Mouse (Mus musculus) forebrain, postnatal 0 days (tissue): ENCODE data around the gene Rab13. TPM values are rescaled to one million over a fixed set of nuclear protein-coding genes. Genes with fewer than 3 reads are reported as not detected.

Source experiments
- ATAC-seq: fragments of 200-750 bp; cut with Nextera tagmentation; 2 replicates; pipeline ENCODE4 v1.8.0; 2017; ENCODE audit warnings: mild to moderate bottlenecking, moderate library complexity
- DNase-seq: peaks from one replicate; pipeline ENCODE4 v3.0.0-alpha.2; 2015
- H3K27ac ChIP-seq: fragments of 300-500 bp; sonication (generic); 2 replicates; pipeline ENCODE4 v1.5.1; 2014; ENCODE audit warnings: low read depth, mild to moderate bottlenecking, antibody characterized with exemption, low read length, moderate library complexity, mixed read lengths
- H3K27me3 ChIP-seq: fragments of 300-500 bp; sonication (generic); 2 replicates; pipeline ENCODE4 v1.6.1; 2014; ENCODE audit warnings: mild to moderate bottlenecking, low read length, mixed read lengths; ENCODE audit not compliant: insufficient read depth
- H3K36me3 ChIP-seq: fragments of 300-500 bp; sonication (generic); 2 replicates; pipeline ENCODE4 v1.6.1; 2014; ENCODE audit warnings: mild to moderate bottlenecking, moderate library complexity; ENCODE audit not compliant: insufficient read depth
- H3K4me1 ChIP-seq: fragments of 300-500 bp; sonication (generic); 2 replicates; pipeline ENCODE4 v1.6.1; 2014; ENCODE audit warnings: antibody characterized with exemption; ENCODE audit not compliant: insufficient read depth
- H3K4me2 ChIP-seq: fragments of 300-500 bp; sonication (generic); 2 replicates; pipeline ENCODE4 v1.6.1; 2014; ENCODE audit warnings: low read depth, mild to moderate bottlenecking, moderate library complexity
- H3K4me3 ChIP-seq: fragments of 300-500 bp; sonication (generic); 2 replicates; pipeline ENCODE4 v1.5.1; 2014; ENCODE audit warnings: low read depth, low read length, mixed read lengths
- H3K9ac ChIP-seq: fragments of 300-500 bp; sonication (generic); 2 replicates; pipeline ENCODE4 v1.6.1; 2014; ENCODE audit warnings: mild to moderate bottlenecking
- H3K9me3 ChIP-seq: fragments of 300-500 bp; sonication (generic); 2 replicates; pipeline ENCODE4 v1.6.1; 2016; ENCODE audit warnings: low read length
- CTCF ChIP-seq: sonication (generic); IDR thresholded peaks from 2 replicates; pipeline ENCODE4 v1.5.1; 2016; ENCODE audit warnings: antibody characterized with exemption, control low read depth, low read depth
- WGBS: fragments of 180-500 bp; shearing (Covaris S2); extraction: QIAGEN DNeasy Blood & Tissue Kit; methylation state at CpG from one replicate; pipeline ENCODE4 v1.1.7; 2014; 5-methylcytosine and 5-hydroxymethylcytosine counted together
- polyA plus RNA-seq: library from polyadenylated mRNA; unstranded; fragments of >200 nt; fragmentation: Nextera tagmentation; extraction: Ambion mirVana; gene quantifications from 2 replicates; pipeline ENCODE4 v1.2.1, GENCODE M21; 2015
- total RNA-seq: library from RNA; depleted of rRNA; stranded (reverse); fragments of >200 nt; gene quantifications from 2 replicates; pipeline ENCODE4 v1.2.3, GENCODE M21; 2014

Rab13 gene
- total and polyA plus RNA-seq, 2 experiments from 2014 or later, result 9.8 to 20.1 TPM

- H3K9me3 ChIP-seq, result no peaks in the 10 kb centered on the region
- H3K36me3 ChIP-seq, result no peaks in the 10 kb centered on the region
- no peaks in the 10 kb centered on the region for H3K27me3 ChIP-seq
- H3K9ac ChIP-seq, result no peak overlapping the region
- H3K27ac ChIP-seq, result no peak overlapping the region
- no peak for TF ChIP-seq CTCF
- 0 out of 2 replicates have a peak, but pooled peaks cover 5% of the 10 kb centered on the region for H3K4me1 ChIP-seq
- no peak overlapping the region for H3K4me3 ChIP-seq
- H3K4me2 ChIP-seq, result no peak overlapping the region
- DNase-seq (no peak), ATAC-seq (no peak)
- 88% methylated on average over 10 of the region's 10 CpGs for WGBS
Observed at GRCm38 (mm10) chr3:90224331-90224730, 10.8 kb downstream of the Rab13 start.

GRCm38 (mm10) chr3:90231075-90231474 is 17.6 kb downstream of the Rab13 start:
- no peak for DNase-seq
- Histone ChIP-seq H3K4me3 (peak overlapping the region; percentile 84), H3K9ac (0 out of 2 replicates have a peak overlapping the region, but pooled peaks have one; percentile 33), H3K4me2 (peak overlapping the region; percentile 84), H3K27me3 (no peaks in the 10 kb centered on the region), H3K4me1 (peaks cover 13% of the 10 kb centered on the region), H3K9me3 (no peaks in the 10 kb centered on the region), H3K36me3 (peaks cover 18% of the 10 kb centered on the region), H3K27ac (peak overlapping the region; percentile 89)
- 13% methylated on average over 8 of the region's 8 CpGs for WGBS
- 0 out of 2 replicates have a peak, but pooled peaks have one; percentile 0 for ATAC-seq
- TF ChIP-seq CTCF, result no peak

GRCm38 (mm10) chr3:90231507-90232333 is 18.2 kb downstream of the Rab13 start, which contains the start of gene Jtb:
Gene Jtb, plus strand, starts transcription at chr3:90231597.
- H3K9me3 ChIP-seq, result no peaks in the 10 kb centered on the region
- peak within 1 kb of the TSS; percentile 83 for H3K9ac ChIP-seq
- H3K27me3 ChIP-seq, result no peaks in the 10 kb centered on the region
- peaks cover 18% of the 10 kb centered on the region for H3K36me3 ChIP-seq
- peak within 1 kb of the TSS; percentile 84 for H3K4me3 ChIP-seq
- H3K4me2 ChIP-seq, result peak within 1 kb of the TSS; percentile 84
- peak within 1 kb of the TSS; percentile 89 for H3K27ac ChIP-seq
- whole genome bisulfite sequencing, result under 1% methylated on average over 61 of the region's 61 CpGs
- peak; percentile 100 for ATAC-seq
- DNase-seq, result peak; percentile 96
- TF ChIP-seq CTCF, result no peak; the same call in 1 of the 2 replicates
- peaks cover 13% of the 10 kb centered on the region for H3K4me1 ChIP-seq

- no peak overlapping the region for H3K4me2 ChIP-seq
- H3K9ac ChIP-seq, result no peak overlapping the region
- DNase-seq (no peak), ATAC-seq (no peak)
- 92% methylated on average over 2 of the region's 2 CpGs for WGBS
- TF ChIP-seq CTCF, result no peak
- no peaks in the 10 kb centered on the region for H3K27me3 ChIP-seq
- H3K36me3 ChIP-seq, result no peaks in the 10 kb centered on the region
- no peaks in the 10 kb centered on the region for H3K9me3 ChIP-seq
- 0 out of 2 replicates have a peak, but pooled peaks cover 3% of the 10 kb centered on the region for H3K4me1 ChIP-seq
- no peak overlapping the region for H3K27ac ChIP-seq
- no peak overlapping the region for H3K4me3 ChIP-seq
Observed at GRCm38 (mm10) chr3:90241251-90241650, 27.8 kb downstream of the Rab13 start.

GRCm38 (mm10) chr3:90241669-90242358 is 28.3 kb downstream of the Rab13 start:
- Histone ChIP-seq H3K9me3 (no peaks in the 10 kb centered on the region), H3K36me3 (no peaks in the 10 kb centered on the region), H3K27me3 (no peaks in the 10 kb centered on the region), H3K27ac (no peak overlapping the region), H3K4me2 (no peak overlapping the region), H3K9ac (no peak overlapping the region), H3K4me1 (0 out of 2 replicates have a peak, but pooled peaks cover 3% of the 10 kb centered on the region), H3K4me3 (no peak overlapping the region)
- WGBS, result 89% methylated on average over 10 of the region's 10 CpGs
- DNase-seq (no peak), ATAC-seq (no peak)
- TF ChIP-seq CTCF, result no peak

GRCm38 (mm10) chr3:90242984-90243775 is 29.7 kb downstream of the Rab13 start, which contains the start of gene Creb3l4:
Gene Creb3l4, minus strand, starts transcription at chr3:90243512.
- DNase-seq (peak; percentile 72), ATAC-seq (peak; percentile 41; the same call in 1 of the 2 replicates)
- Histone ChIP-seq H3K9me3 (no peaks in the 10 kb centered on the region), H3K4me3 (peak within 1 kb of the TSS; percentile 28), H3K27ac (no peak within 1 kb of the TSS), H3K9ac (no peak within 1 kb of the TSS), H3K4me2 (peak within 1 kb of the TSS; percentile 42), H3K4me1 (peaks cover 3% of the 10 kb centered on the region; the same call in 1 of the 2 replicates), H3K27me3 (no peaks in the 10 kb centered on the region), H3K36me3 (no peaks in the 10 kb centered on the region)
- 2% methylated on average over 19 of the region's 19 CpGs for WGBS
- no peak for TF ChIP-seq CTCF
